Mouse (Mus musculus) embryonic facial prominence, embryonic 10.5 days (tissue): Measurements from ENCODE around the gene Ski. TPM values are rescaled to one million over a fixed set of nuclear protein-coding genes. Genes with fewer than 3 reads are reported as not detected.
A peak's percentile ranks its signal among the peaks of the same experiment; 100 is the strongest.

Source experiments
- DNase-seq: peaks from one replicate; pipeline ENCODE4 v3.0.0-alpha.2; 2017; ENCODE audit warnings: low spot score
- H3K27ac ChIP-seq: fragments of 300-500 bp; sonication (generic); replicated peaks from 2 replicates; pipeline ENCODE4 v1.5.1; 2016; ENCODE audit warnings: mild to moderate bottlenecking
- H3K27me3 ChIP-seq: fragments of 300-500 bp; sonication (generic); replicated peaks from 2 replicates; pipeline ENCODE4 v1.6.1; 2016; ENCODE audit warnings: low read depth, mild to moderate bottlenecking; ENCODE audit not compliant: poor library complexity, severe bottlenecking
- H3K36me3 ChIP-seq: fragments of 300-500 bp; sonication (generic); replicated peaks from 2 replicates; pipeline ENCODE4 v1.6.1; 2016; ENCODE audit warnings: mild to moderate bottlenecking, moderate library complexity
- H3K4me1 ChIP-seq: fragments of 300-500 bp; sonication (generic); 2 replicates; pipeline ENCODE4 v1.6.1; 2016
- H3K4me3 ChIP-seq: fragments of 300-500 bp; sonication (generic); 2 replicates; pipeline ENCODE4 v1.5.1; 2016; ENCODE audit warnings: mild to moderate bottlenecking, moderate library complexity
- H3K9me3 ChIP-seq: fragments of 300-500 bp; sonication (generic); 2 replicates; pipeline ENCODE4 v1.6.1; 2016; ENCODE audit warnings: mild to moderate bottlenecking
- WGBS: fragments of 180-500 bp; shearing (Covaris S2); methylation state at CpG from one replicate; pipeline ENCODE4 v1.1.7; 2016; 5-methylcytosine and 5-hydroxymethylcytosine counted together
- polyA plus RNA-seq: library from polyadenylated mRNA; unstranded; fragments of >200 nt; fragmentation: Nextera tagmentation; extraction: Ambion mirVana; gene quantifications from 2 replicates; pipeline ENCODE4 v1.2.1, GENCODE M21; 2016

Ski gene
- polyA plus RNA-seq, 1 experiment from 2014 or later = 10.7 TPM

- WGBS = 85% methylated on average over 4 of the region's 4 CpGs
- Histone ChIP-seq H3K4me3 (no peak overlapping the region), H3K27ac (no peak overlapping the region), H3K4me1 (peaks cover 21% of the 10 kb centered on the region), H3K27me3 (peaks cover 11% of the 10 kb centered on the region), H3K36me3 (no peaks in the 10 kb centered on the region), H3K9me3 (no peaks in the 10 kb centered on the region)
- DNase-seq = no peak
Observed at GRCm38 (mm10) chr4:155227986-155228385, 5.6 kb upstream of the Ski start.

- H3K4me3 ChIP-seq = no peak overlapping the region
- H3K27ac ChIP-seq = no peak overlapping the region
- WGBS = 79% methylated on average over 5 of the region's 5 CpGs
- H3K36me3 ChIP-seq = no peaks in the 10 kb centered on the region
- peaks cover 24% of the 10 kb centered on the region for H3K4me1 ChIP-seq
- H3K27me3 ChIP-seq = peaks cover 11% of the 10 kb centered on the region
- no peaks in the 10 kb centered on the region for H3K9me3 ChIP-seq
- DNase-seq = no peak
Observed at GRCm38 (mm10) chr4:155225918-155226317, 3.5 kb upstream of the Ski start.

- peak overlapping the region; percentile 91 for H3K4me3 ChIP-seq
- H3K27ac ChIP-seq = peak overlapping the region; percentile 99
- no peak for DNase-seq
- peaks cover 45% of the 10 kb centered on the region for H3K4me1 ChIP-seq
- no peaks in the 10 kb centered on the region for H3K9me3 ChIP-seq
- peaks cover 11% of the 10 kb centered on the region for H3K27me3 ChIP-seq
- 0 out of 2 replicates have a peak, but pooled peaks cover 2% of the 10 kb centered on the region for H3K36me3 ChIP-seq
- 36% methylated on average over 20 of the region's 20 CpGs for WGBS
Observed at GRCm38 (mm10) chr4:155223594-155224528, 1.5 kb upstream of the Ski start.

- 8% methylated on average over 116 of the region's 116 CpGs for WGBS
- Histone ChIP-seq H3K4me1 (peaks cover 53% of the 10 kb centered on the region), H3K27ac (peak overlapping the region; percentile 99), H3K36me3 (peaks cover 2% of the 10 kb centered on the region; the same call in 1 of the 2 replicates), H3K9me3 (no peaks in the 10 kb centered on the region), H3K4me3 (peak overlapping the region; percentile 91), H3K27me3 (peaks cover 11% of the 10 kb centered on the region)
- peak; percentile 100 for DNase-seq
Observed at GRCm38 (mm10) chr4:155222841-155223593, 625 bp upstream of the Ski start.

- Histone ChIP-seq H3K9me3 (no peaks in the 10 kb centered on the region), H3K27ac (peak overlapping the region; percentile 91), H3K36me3 (peaks cover 6% of the 10 kb centered on the region; the same call in 1 of the 2 replicates), H3K27me3 (peaks cover 11% of the 10 kb centered on the region), H3K4me1 (peaks cover 64% of the 10 kb centered on the region), H3K4me3 (peak overlapping the region; percentile 91)
- WGBS = under 1% methylated on average over 93 of the region's 93 CpGs
- DNase-seq = peak; percentile 75
Observed at GRCm38 (mm10) chr4:155221599-155222551, 517 bp downstream of the Ski start.

GRCm38 (mm10) chr4:155221106-155221505, 1.3 kb downstream of the Ski start:
- Histone ChIP-seq H3K9me3 (no peaks in the 10 kb centered on the region), H3K36me3 (peaks cover 8% of the 10 kb centered on the region; the same call in 1 of the 2 replicates), H3K4me3 (peak overlapping the region; percentile 91), H3K27me3 (peaks cover 7% of the 10 kb centered on the region), H3K27ac (peak overlapping the region; percentile 91), H3K4me1 (peaks cover 72% of the 10 kb centered on the region)
- WGBS = 4% methylated on average over 7 of the region's 7 CpGs
- DNase-seq = no peak

- peaks cover under 1% of the 10 kb centered on the region; the same call in 1 of the 2 replicates for H3K27me3 ChIP-seq
- H3K4me3 ChIP-seq = peak overlapping the region; percentile 91
- peaks cover 12% of the 10 kb centered on the region; the same call in 1 of the 2 replicates for H3K36me3 ChIP-seq
- H3K27ac ChIP-seq = peak overlapping the region; percentile 91
- WGBS = 19% methylated on average over 14 of the region's 14 CpGs
- H3K9me3 ChIP-seq = no peaks in the 10 kb centered on the region
- DNase-seq = no peak
- H3K4me1 ChIP-seq = peaks cover 79% of the 10 kb centered on the region
Observed at GRCm38 (mm10) chr4:155220213-155221100, 1.9 kb downstream of the Ski start.

- no peaks in the 10 kb centered on the region for H3K27me3 ChIP-seq
- H3K36me3 ChIP-seq = peaks cover 12% of the 10 kb centered on the region; the same call in 1 of the 2 replicates
- H3K4me1 ChIP-seq = peaks cover 88% of the 10 kb centered on the region
- peak overlapping the region; percentile 91 for H3K4me3 ChIP-seq
- no peaks in the 10 kb centered on the region for H3K9me3 ChIP-seq
- H3K27ac ChIP-seq = peak overlapping the region; percentile 30; the same call in 1 of the 2 replicates
- WGBS = 69% methylated on average over 12 of the region's 12 CpGs
- DNase-seq = no peak
Observed at GRCm38 (mm10) chr4:155219271-155220212, 2.9 kb downstream of the Ski start.

- H3K4me1 ChIP-seq = peaks cover 92% of the 10 kb centered on the region
- H3K27me3 ChIP-seq = no peaks in the 10 kb centered on the region
- peak overlapping the region; percentile 91 for H3K4me3 ChIP-seq
- no peaks in the 10 kb centered on the region for H3K9me3 ChIP-seq
- peak overlapping the region; percentile 31; the same call in 1 of the 2 replicates for H3K27ac ChIP-seq
- DNase-seq = no peak
- WGBS = 72% methylated on average over 9 of the region's 9 CpGs
- H3K36me3 ChIP-seq = peaks cover 16% of the 10 kb centered on the region; the same call in 1 of the 2 replicates
Observed at GRCm38 (mm10) chr4:155218104-155218732, 4.2 kb downstream of the Ski start.
